8 mouse cellular contexts compared by ENCODE assay signal in the genomic region with DNA sequence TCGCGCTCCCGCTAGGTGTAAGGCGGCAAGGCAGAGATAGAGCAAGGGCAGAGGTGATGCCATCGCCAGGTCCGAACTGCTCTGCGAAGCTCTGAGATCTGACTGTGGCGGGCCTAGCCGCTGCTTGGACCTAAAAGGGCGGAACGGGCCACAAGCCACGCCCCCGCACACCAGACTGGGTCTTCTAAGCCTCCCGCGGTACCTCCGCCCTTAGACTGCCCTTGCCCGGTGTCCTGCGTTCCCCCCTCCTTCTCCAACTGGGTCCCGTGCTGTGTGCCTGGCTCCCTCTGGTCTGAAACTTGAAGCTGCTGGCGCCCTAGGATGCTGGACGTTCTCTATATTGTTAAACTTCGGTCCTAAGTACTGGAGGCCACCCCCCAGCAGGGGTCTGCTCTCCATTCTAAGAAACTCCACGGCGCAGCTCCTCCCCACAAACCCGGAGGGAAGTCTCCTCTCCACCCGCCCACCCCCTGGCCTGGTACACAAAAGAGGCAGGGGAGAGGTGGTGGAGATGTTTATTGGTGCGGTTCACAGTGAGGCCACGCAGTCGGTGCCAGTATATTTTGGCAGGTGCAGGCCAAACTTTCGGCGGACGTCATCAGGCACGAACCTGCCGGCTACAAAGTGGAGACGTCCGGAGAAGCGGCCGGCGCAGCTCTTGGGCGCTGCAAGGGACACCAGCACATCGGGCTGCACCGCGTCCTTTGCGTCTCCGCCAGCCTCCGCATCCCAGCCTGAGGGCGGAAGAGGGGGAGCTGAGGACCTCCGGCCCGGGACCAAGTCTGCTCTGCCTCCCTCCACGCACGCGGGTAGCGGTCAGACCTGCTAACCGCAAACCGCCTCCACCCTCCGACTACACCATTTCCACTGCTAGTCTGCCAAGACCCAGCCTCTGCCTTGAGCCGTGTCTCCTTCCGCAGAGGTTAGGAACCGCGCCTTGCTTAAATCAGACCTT. TPM values are rescaled to one million over a fixed set of nuclear protein-coding genes. Genes with fewer than 3 reads are reported as not detected.
DNase-seq lines count a peak whose midpoint lies in the region; ATAC-seq and TF ChIP-seq lines count a peak whose summit lies in the region.

A gene (minus strand): TSS at position 399 of the 955 bp plus-strand sequence.

- peak within 1 kb of the TSS; percentile 34 for H3K4me3 ChIP-seq in left cerebral cortex, adult 2 months
- H3K4me3 ChIP-seq in forebrain, embryonic 12.5 days (replicated peaks), result peak within 1 kb of the TSS; percentile 29
- peak within 1 kb of the TSS; percentile 24 for H3K4me3 ChIP-seq in hindbrain, embryonic 15.5 days
- H3K4me3 ChIP-seq in liver, embryonic 13.5 days (replicated peaks), result peak within 1 kb of the TSS; percentile 26

- under 1% methylated on average over 59 of the region's 60 CpGs for WGBS in forebrain, embryonic 12.5 days
- WGBS in hindbrain, embryonic 15.5 days, result under 1% methylated on average over 56 of the region's 60 CpGs
- 3% methylated on average over 60 of the region's 60 CpGs for WGBS in liver, embryonic 13.5 days (ENCODE audit: insufficient replicate concordance)

- no peak within 1 kb of the TSS for H3K27ac ChIP-seq in left cerebral cortex, adult 2 months
- no peak within 1 kb of the TSS for H3K27ac ChIP-seq in forebrain, embryonic 12.5 days
- no peak within 1 kb of the TSS for H3K27ac ChIP-seq in hindbrain, embryonic 15.5 days (replicated peaks)
- H3K27ac ChIP-seq in liver, embryonic 13.5 days, result no peak within 1 kb of the TSS

- H3K36me3 ChIP-seq in forebrain, embryonic 12.5 days (replicated peaks), result 0 out of 2 replicates have a peak, but pooled peaks cover 5% of the 10 kb centered on the region
- no peaks in the 10 kb centered on the region for H3K36me3 ChIP-seq in hindbrain, embryonic 15.5 days
- peaks cover under 1% of the 10 kb centered on the region; the same call in 1 of the 2 replicates for H3K36me3 ChIP-seq in liver, embryonic 13.5 days

- no peak for DNase-seq in left cerebral cortex, adult 2 months (ENCODE audit: extremely low spot score in 1 of 2, low spot score in 2 of 2)
- no peak for DNase-seq in left cerebral cortex, postnatal 14 days (ENCODE audit: low spot score in 2 of 2)
- no peak for DNase-seq in liver, embryonic 13.5 days
- DNase-seq in neural tube, embryonic 10.5 days (ENCODE audit: extremely low spot score, low spot score), result peak; percentile 55
- no peak for DNase-seq in right cerebral cortex, postnatal 14 days
- no peak for DNase-seq in thymus, postnatal 25 days

- peaks cover 84% of the 10 kb centered on the region for H3K27me3 ChIP-seq in forebrain, embryonic 12.5 days
- peaks cover 80% of the 10 kb centered on the region for H3K27me3 ChIP-seq in hindbrain, embryonic 15.5 days
- H3K27me3 ChIP-seq in liver, embryonic 13.5 days, result peaks cover 92% of the 10 kb centered on the region

- no peak for ATAC-seq in forebrain, embryonic 12.5 days (ENCODE audit: low FRiP score)
- no peak for ATAC-seq in hindbrain, embryonic 15.5 days (ENCODE audit: low FRiP score, low read depth)
- no peak for ATAC-seq in liver, embryonic 13.5 days (ENCODE audit: low read depth)

- TF ChIP-seq CTCF in left cerebral cortex, adult 2 months (IDR thresholded peaks at IDR 0.05), result no peak

- H3K9me3 ChIP-seq in forebrain, embryonic 12.5 days, result no peaks in the 10 kb centered on the region
- H3K9me3 ChIP-seq in hindbrain, embryonic 15.5 days, result no peaks in the 10 kb centered on the region
- no peaks in the 10 kb centered on the region for H3K9me3 ChIP-seq in liver, embryonic 13.5 days (replicated peaks)

- peak within 1 kb of the TSS; percentile 42 for H3K4me2 ChIP-seq in forebrain, embryonic 12.5 days
- H3K4me2 ChIP-seq in hindbrain, embryonic 15.5 days, result peak within 1 kb of the TSS; percentile 50
- H3K4me2 ChIP-seq in liver, embryonic 13.5 days, result peak within 1 kb of the TSS; percentile 33

- intact Hi-C loops in left cerebral cortex, adult 2 months (cut with DNase I), result no loop called here
- intact Hi-C loops in left cerebral cortex, postnatal 14 days (cut with DNase I), result no loop called here

- peaks cover 46% of the 10 kb centered on the region for H3K4me1 ChIP-seq in forebrain, embryonic 12.5 days
- peaks cover 49% of the 10 kb centered on the region for H3K4me1 ChIP-seq in hindbrain, embryonic 15.5 days (replicated peaks)
- peaks cover 27% of the 10 kb centered on the region for H3K4me1 ChIP-seq in liver, embryonic 13.5 days (replicated peaks)

- no peak within 1 kb of the TSS for H3K9ac ChIP-seq in forebrain, embryonic 12.5 days
- H3K9ac ChIP-seq in hindbrain, embryonic 15.5 days, result no peak within 1 kb of the TSS
- H3K9ac ChIP-seq in liver, embryonic 13.5 days, result no peak within 1 kb of the TSS

RNA-seq across cellular contexts. Expression of the gene that starts here (rescaled TPM):
- under 1 TPM; 0.63 to 0.91 TPM for total RNA-seq in left cerebral cortex, adult 2 months (2021)
- total RNA-seq in left cerebral cortex, postnatal 14 days (2021), result 1 to 10 TPM; 1.9 to 2.2 TPM
- polyA plus RNA-seq in forebrain, embryonic 12.5 days (2016; fragmentation: Nextera tagmentation; extraction: Ambion mirVana), result 0.77 and 1.1 TPM in 2 replicates
- polyA plus RNA-seq in hindbrain, embryonic 15.5 days (2015; fragmentation: Nextera tagmentation; extraction: Ambion mirVana), result 6.7 and 6.9 TPM in 2 replicates
- 0.03 and 0.09 TPM in 2 replicates for polyA plus RNA-seq in liver, embryonic 13.5 days (2015; fragmentation: Nextera tagmentation; extraction: Ambion mirVana)
